Mouse (Mus musculus) cerebellum, adult 2 months (tissue): ENCODE measurements around the gene Siae.
A peak's percentile ranks its signal among the peaks of the same experiment; 100 is the strongest.

Experiments used
- CTCF ChIP-seq: fragments of 200-500 bp; IDR thresholded peaks from 2 replicates; pipeline ENCODE4 v1.5.1; 2011; ENCODE audit warnings: low read depth, mild to moderate bottlenecking, control low read depth, low read length, moderate library complexity, borderline replicate concordance; ENCODE audit not compliant: insufficient read depth
- POLR2A ChIP-seq: fragments of 200-500 bp; IDR thresholded peaks from 2 replicates; pipeline ENCODE4 v1.6.1; 2011; ENCODE audit warnings: low read length, control low read depth, borderline replicate concordance; ENCODE audit not compliant: insufficient read depth

- TF ChIP-seq CTCF (0 out of 2 replicates have a peak, but pooled peaks have one; percentile 15), POLR2A (no peak)
Observed at GRCm38 (mm10) chr9:37526443-37527395, 28.8 kb upstream of the Siae start.
